Mouse (Mus musculus): ENCODE results near the gene Usp12. TPM values are rescaled to one million over a fixed set of nuclear protein-coding genes. Genes with fewer than 3 reads are reported as not detected.

Gene Usp12
- 15.8 and 18.9 TPM in 2 replicates for polyA plus RNA-seq (2012; rRNA removed)

DNA sequence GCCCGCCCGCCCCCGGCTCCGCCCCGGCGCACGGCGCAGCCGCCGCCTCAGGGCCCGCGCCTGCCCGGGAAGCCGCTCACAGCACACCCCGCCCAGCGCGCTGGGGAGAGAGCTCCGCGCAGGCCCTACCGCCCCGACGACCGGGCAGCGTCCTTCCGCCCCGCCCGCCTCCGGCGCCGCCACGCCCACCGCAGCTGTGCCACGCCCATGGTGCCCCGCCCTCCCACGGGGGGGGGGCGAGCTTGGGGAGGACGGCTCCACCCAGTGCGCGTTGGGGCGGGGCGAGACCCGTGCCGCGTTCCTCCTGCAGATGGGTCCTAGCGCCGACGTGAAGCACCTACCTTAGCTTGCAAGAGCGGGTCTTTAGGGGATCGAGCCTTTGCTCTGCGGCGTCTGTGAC lies at the start of gene Usp12:
Gene Usp12, minus strand, starts transcription at position 154 of the 400 bp plus-strand sequence.
- DNase-seq = peak; percentile 99
- Histone ChIP-seq H3K4me3 (ENCODE audit: insufficient read depth, low read depth, low read length) (peak within 1 kb of the TSS; percentile 71), H3K27me3 (replicated peaks; ENCODE audit: control insufficient read depth, insufficient read depth, low read length) (no peaks in the 10 kb centered on the region), H3K36me3 (ENCODE audit: control insufficient read depth, insufficient read depth, low read length) (no peaks in the 10 kb centered on the region), H3K27ac (ENCODE audit: insufficient read depth, low read depth, low read length) (peak within 1 kb of the TSS; percentile 41), H3K4me1 (ENCODE audit: control insufficient read depth, insufficient read depth, low read length) (peaks cover 32% of the 10 kb centered on the region)
- under 1% methylated on average over 50 of the region's 51 CpGs for WGBS
- no peak for TF ChIP-seq POLR2A (IDR thresholded peaks at IDR 0.05; ENCODE audit: low read depth, low read length)
- TF ChIP-seq CTCF (conservative IDR thresholded peaks at IDR 0.05; ENCODE audit: insufficient read depth, insufficient read length, low read depth, low read length) = no peak

- TF ChIP-seq CTCF (conservative IDR thresholded peaks at IDR 0.05; ENCODE audit: insufficient read depth, insufficient read length, low read depth, low read length) = peak; percentile 43; the same call in 1 of the 2 replicates
- TF ChIP-seq POLR2A (IDR thresholded peaks at IDR 0.05; ENCODE audit: low read depth, low read length) = no peak
- H3K4me1 ChIP-seq (ENCODE audit: control insufficient read depth, insufficient read depth, low read length) = peaks cover 5% of the 10 kb centered on the region; the same call in 1 of the 2 replicates
- 32% methylated on average over 6 of the region's 6 CpGs for WGBS
- peak overlapping the region; percentile 10; the same call in 1 of the 2 replicates for H3K27ac ChIP-seq (ENCODE audit: insufficient read depth, low read depth, low read length)
- no peaks in the 10 kb centered on the region for H3K27me3 ChIP-seq (replicated peaks; ENCODE audit: control insufficient read depth, insufficient read depth, low read length)
- H3K4me3 ChIP-seq (ENCODE audit: insufficient read depth, low read depth, low read length) = peak overlapping the region; percentile 70
- DNase-seq = no peak
- no peaks in the 10 kb centered on the region; the same call in 1 of the 2 replicates for H3K36me3 ChIP-seq (ENCODE audit: control insufficient read depth, insufficient read depth, low read length)
Observed at GRCm38 (mm10) chr5:146844301-146844941, 49.6 kb upstream of the Usp12 start.

GRCm38 (mm10) chr5:146841996-146842395 lies 47.2 kb upstream of the Usp12 start:
- WGBS = 72% methylated on average over 4 of the region's 4 CpGs

DNA sequence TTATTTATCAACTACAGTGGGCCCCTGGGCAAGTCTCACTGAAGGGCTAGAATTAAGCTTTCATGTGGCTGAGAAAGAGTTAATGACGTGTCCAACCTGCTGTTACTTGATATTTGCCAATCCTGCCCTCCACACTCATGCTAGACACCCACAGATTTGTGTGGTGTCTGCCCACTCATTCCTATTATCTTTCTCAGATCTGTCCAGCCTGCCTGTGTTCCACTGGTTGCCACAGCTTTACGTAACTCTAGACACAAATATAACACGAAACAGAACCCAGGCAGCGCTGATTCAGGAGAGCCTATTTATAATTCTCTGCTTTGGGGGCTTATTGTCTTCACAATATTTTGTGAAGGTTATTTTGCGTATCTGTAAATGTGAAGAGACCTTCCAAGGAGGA lies 46.5 kb upstream of the Usp12 start:
- Histone ChIP-seq H3K4me1 (ENCODE audit: control insufficient read depth, insufficient read depth, low read length) (0 out of 2 replicates have a peak, but pooled peaks cover 2% of the 10 kb centered on the region), H3K4me3 (ENCODE audit: insufficient read depth, low read depth, low read length) (no peak overlapping the region)
- WGBS = 70% methylated on average over 5 of the region's 5 CpGs

More at GRCm38 (mm10) chr5:146841996-146842395, 47.2 kb upstream of the Usp12 start:
- TF ChIP-seq CTCF (conservative IDR thresholded peaks at IDR 0.05; ENCODE audit: insufficient read depth, insufficient read length, low read depth, low read length) (no peak), POLR2A (IDR thresholded peaks at IDR 0.05; ENCODE audit: low read depth, low read length) (no peak)
- no peaks in the 10 kb centered on the region for H3K27me3 ChIP-seq (replicated peaks; ENCODE audit: control insufficient read depth, insufficient read depth, low read length)
- peak; percentile 35 for DNase-seq
- no peak overlapping the region for H3K4me3 ChIP-seq (ENCODE audit: insufficient read depth, low read depth, low read length)
- H3K27ac ChIP-seq (ENCODE audit: insufficient read depth, low read depth, low read length) = no peak overlapping the region
- peaks cover 5% of the 10 kb centered on the region; the same call in 1 of the 2 replicates for H3K4me1 ChIP-seq (ENCODE audit: control insufficient read depth, insufficient read depth, low read length)
- no peaks in the 10 kb centered on the region; the same call in 1 of the 2 replicates for H3K36me3 ChIP-seq (ENCODE audit: control insufficient read depth, insufficient read depth, low read length)

GRCm38 (mm10) chr5:146840422-146840821 lies 45.6 kb upstream of the Usp12 start:
- peaks cover 5% of the 10 kb centered on the region; the same call in 1 of the 2 replicates for H3K36me3 ChIP-seq (ENCODE audit: control insufficient read depth, insufficient read depth, low read length)
- 82% methylated on average over 4 of the region's 4 CpGs for WGBS
- H3K27ac ChIP-seq (ENCODE audit: insufficient read depth, low read depth, low read length) = no peak overlapping the region
- no peaks in the 10 kb centered on the region for H3K27me3 ChIP-seq (replicated peaks; ENCODE audit: control insufficient read depth, insufficient read depth, low read length)
- no peak for TF ChIP-seq CTCF (conservative IDR thresholded peaks at IDR 0.05; ENCODE audit: insufficient read depth, insufficient read length, low read depth, low read length)
- no peak for TF ChIP-seq POLR2A (IDR thresholded peaks at IDR 0.05; ENCODE audit: low read depth, low read length)
- no peaks in the 10 kb centered on the region for H3K4me1 ChIP-seq (ENCODE audit: control insufficient read depth, insufficient read depth, low read length)
- H3K4me3 ChIP-seq (ENCODE audit: insufficient read depth, low read depth, low read length) = no peak overlapping the region
- DNase-seq = no peak

More for the DNA sequence above, 46.5 kb upstream of the Usp12 start:
- Histone ChIP-seq H3K36me3 (ENCODE audit: control insufficient read depth, insufficient read depth, low read length) (peaks cover 2% of the 10 kb centered on the region; the same call in 1 of the 2 replicates), H3K27ac (ENCODE audit: insufficient read depth, low read depth, low read length) (no peak overlapping the region), H3K27me3 (replicated peaks; ENCODE audit: control insufficient read depth, insufficient read depth, low read length) (no peaks in the 10 kb centered on the region)
- no peak for TF ChIP-seq CTCF (conservative IDR thresholded peaks at IDR 0.05; ENCODE audit: insufficient read depth, insufficient read length, low read depth, low read length)
- no peak for TF ChIP-seq POLR2A (IDR thresholded peaks at IDR 0.05; ENCODE audit: low read depth, low read length)
- DNase-seq = no peak

GRCm38 (mm10) chr5:146839760-146840159 lies 45.0 kb upstream of the Usp12 start:
- TF ChIP-seq CTCF (conservative IDR thresholded peaks at IDR 0.05; ENCODE audit: insufficient read depth, insufficient read length, low read depth, low read length) = no peak
- TF ChIP-seq POLR2A (IDR thresholded peaks at IDR 0.05; ENCODE audit: low read depth, low read length) = no peak
- Histone ChIP-seq H3K4me3 (ENCODE audit: insufficient read depth, low read depth, low read length) (no peak overlapping the region), H3K36me3 (ENCODE audit: control insufficient read depth, insufficient read depth, low read length) (peaks cover 8% of the 10 kb centered on the region), H3K4me1 (ENCODE audit: control insufficient read depth, insufficient read depth, low read length) (peaks cover under 1% of the 10 kb centered on the region; the same call in 1 of the 2 replicates), H3K27ac (ENCODE audit: insufficient read depth, low read depth, low read length) (no peak overlapping the region), H3K27me3 (replicated peaks; ENCODE audit: control insufficient read depth, insufficient read depth, low read length) (no peaks in the 10 kb centered on the region)
- no peak for DNase-seq
- WGBS = 69% methylated on average over 5 of the region's 5 CpGs

Measured in kidney, adult 2 months (tissue).